9 mouse cellular contexts compared by ENCODE assay signal in the genomic region with DNA sequence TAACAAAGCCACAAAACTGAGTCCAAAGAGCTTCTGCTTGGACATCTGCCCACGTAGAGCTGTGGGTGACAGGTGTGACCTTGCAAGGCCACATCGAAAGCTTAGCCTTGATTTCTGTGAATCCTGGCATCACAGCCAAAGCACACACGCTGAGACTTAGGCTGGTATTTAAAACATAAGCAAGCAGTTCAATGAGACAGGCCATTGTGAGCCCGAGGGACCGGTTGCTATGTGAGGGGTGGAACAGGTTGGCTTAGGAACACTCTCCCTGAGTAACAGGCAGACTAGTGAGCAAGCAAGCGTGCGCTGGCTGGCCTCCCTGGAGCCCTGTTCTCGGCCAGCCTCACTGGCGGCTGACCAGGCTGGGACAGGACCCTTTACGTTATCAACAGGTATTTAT. TPM values are rescaled to one million over a fixed set of nuclear protein-coding genes. Genes with fewer than 3 reads are reported as not detected.
DNase-seq lines count a peak whose midpoint lies in the region; ATAC-seq and TF ChIP-seq lines count a peak whose summit lies in the region.
"Had no signal": no experiment of that assay in that cellular context is flagged by ENCODE, and none has a peak within 500 bp of the region (broad histone marks: within the 10 kb centered on the region; RNA-seq: fewer than 3 reads in every experiment).

No protein-coding gene starts in this region.

- no peaks in the 10 kb centered on the region for H3K9me3 ChIP-seq in hindbrain, embryonic 10.5 days
- H3K9me3 ChIP-seq in hindbrain, embryonic 12.5 days (replicated peaks): no peaks in the 10 kb centered on the region
- H3K9me3 ChIP-seq in embryonic facial prominence, embryonic 13.5 days: no peaks in the 10 kb centered on the region
- H3K9me3 ChIP-seq in heart, postnatal 0 days (replicated peaks; ENCODE audit: control insufficient read depth, low read length): no peaks in the 10 kb centered on the region
- H3K9me3 ChIP-seq: megakaryocyte, embryonic 14.5 days had no signal

- H3K4me1 ChIP-seq in hindbrain, embryonic 10.5 days (replicated peaks): peaks cover 93% of the 10 kb centered on the region
- H3K4me1 ChIP-seq in hindbrain, embryonic 12.5 days: peaks cover 66% of the 10 kb centered on the region
- peaks cover 71% of the 10 kb centered on the region for H3K4me1 ChIP-seq in embryonic facial prominence, embryonic 13.5 days
- peaks cover 66% of the 10 kb centered on the region for H3K4me1 ChIP-seq in heart, postnatal 0 days (ENCODE audit: control insufficient read depth, insufficient read depth)

- WGBS in hindbrain, embryonic 10.5 days: 72% methylated on average over 10 of the region's 10 CpGs
- 69% methylated on average over 10 of the region's 10 CpGs for WGBS in hindbrain, embryonic 12.5 days
- 66% methylated on average over 10 of the region's 10 CpGs for WGBS in embryonic facial prominence, embryonic 13.5 days
- WGBS in heart, postnatal 0 days: 36% methylated on average over 10 of the region's 10 CpGs

- H3K4me3 ChIP-seq in hindbrain, embryonic 10.5 days: no peak overlapping the region
- no peak overlapping the region for H3K4me3 ChIP-seq in hindbrain, embryonic 12.5 days
- H3K4me3 ChIP-seq in embryonic facial prominence, embryonic 13.5 days: no peak overlapping the region
- no peak overlapping the region for H3K4me3 ChIP-seq in heart, postnatal 0 days (ENCODE audit: low read depth, low read length)
- H3K4me3 ChIP-seq: megakaryocyte, embryonic 14.5 days had no signal

- TF ChIP-seq EP300 in heart, postnatal 0 days (IDR thresholded peaks at IDR 0.05; ENCODE audit: low read depth): no peak

- no peak for TF ChIP-seq CTCF in heart, postnatal 0 days (IDR thresholded peaks at IDR 0.05; ENCODE audit: low read depth)

- no peak for ATAC-seq in hindbrain, embryonic 12.5 days (ENCODE audit: low FRiP score)
- no peak for ATAC-seq in embryonic facial prominence, embryonic 13.5 days (ENCODE audit: insufficient number of reproducible peaks, insufficient read depth, low FRiP score, low TSS enrichment, low read depth)
- peak; percentile 14; the same call in 1 of the 2 replicates for ATAC-seq in heart, postnatal 0 days (ENCODE audit: insufficient read depth, low read depth)
- ATAC-seq in frontal cortex, adult (ENCODE audit: low TSS enrichment): no peak

- H3K4me2 ChIP-seq in hindbrain, embryonic 12.5 days (replicated peaks): no peak overlapping the region
- no peak overlapping the region for H3K4me2 ChIP-seq in embryonic facial prominence, embryonic 13.5 days
- H3K4me2 ChIP-seq in heart, postnatal 0 days (ENCODE audit: low read depth, low read length): no peak overlapping the region

- DNase-seq in hindbrain, embryonic 10.5 days (ENCODE audit: low spot score): no peak
- no peak for DNase-seq in heart, postnatal 0 days (ENCODE audit: low spot score)
- DNase-seq in kidney, postnatal 14 days: peak; percentile 62
- no peak for DNase-seq in embryo, embryonic 9.5 days (ENCODE audit: extremely low spot score)
- no peak for DNase-seq in thymus, postnatal 0 days (ENCODE audit: low spot score)

- 0 out of 2 replicates have a peak overlapping the region, but pooled peaks have one; percentile 6 for H3K27ac ChIP-seq in hindbrain, embryonic 10.5 days
- no peak overlapping the region for H3K27ac ChIP-seq in hindbrain, embryonic 12.5 days
- 0 out of 2 replicates have a peak overlapping the region, but pooled peaks have one; percentile 19 for H3K27ac ChIP-seq in embryonic facial prominence, embryonic 13.5 days
- peak overlapping the region; percentile 58; the same call in 1 of the 2 replicates for H3K27ac ChIP-seq in heart, postnatal 0 days (ENCODE audit: low read depth)

- no peaks in the 10 kb centered on the region; the same call in 1 of the 2 replicates for H3K36me3 ChIP-seq in hindbrain, embryonic 10.5 days
- H3K36me3 ChIP-seq in hindbrain, embryonic 12.5 days: no peaks in the 10 kb centered on the region
- H3K36me3 ChIP-seq in embryonic facial prominence, embryonic 13.5 days: no peaks in the 10 kb centered on the region
- no peaks in the 10 kb centered on the region for H3K36me3 ChIP-seq in heart, postnatal 0 days (replicated peaks; ENCODE audit: control insufficient read depth, insufficient read depth, low read length)

- no peaks in the 10 kb centered on the region for H3K27me3 ChIP-seq in hindbrain, embryonic 10.5 days (ENCODE audit: insufficient read depth, poor library complexity, severe bottlenecking)
- H3K27me3 ChIP-seq in hindbrain, embryonic 12.5 days: no peaks in the 10 kb centered on the region
- no peaks in the 10 kb centered on the region for H3K27me3 ChIP-seq in embryonic facial prominence, embryonic 13.5 days
- no peaks in the 10 kb centered on the region for H3K27me3 ChIP-seq in heart, postnatal 0 days (ENCODE audit: control insufficient read depth, insufficient read depth, low read length)
- H3K27me3 ChIP-seq: megakaryocyte, embryonic 14.5 days had no signal

- H3K9ac ChIP-seq in hindbrain, embryonic 12.5 days: no peak overlapping the region
- no peak overlapping the region for H3K9ac ChIP-seq in embryonic facial prominence, embryonic 13.5 days
- no peak overlapping the region for H3K9ac ChIP-seq in heart, postnatal 0 days (replicated peaks; ENCODE audit: low read depth, low read length)

RNA-seq across cellular contexts. Expression of a gene that starts 58.5 kb away (rescaled TPM):
- polyA plus RNA-seq in hindbrain, embryonic 10.5 days (2016; fragmentation: Nextera tagmentation; extraction: Ambion mirVana): 1.1 and 2.8 TPM in 2 replicates
- polyA plus RNA-seq in hindbrain, embryonic 12.5 days (2016; fragmentation: Nextera tagmentation; extraction: Ambion mirVana): 1.9 and 2.6 TPM in 2 replicates
- 1.9 and 2.1 TPM in 2 replicates for polyA plus RNA-seq in embryonic facial prominence, embryonic 13.5 days (2015; fragmentation: Nextera tagmentation; extraction: Ambion mirVana)
- 0.15 TPM in 1 of 2 replicates, not detected in the other for total RNA-seq in heart, postnatal 0 days (2014; rRNA removed; ENCODE audit: low replicate concordance)
- 0.15 and 0.25 TPM in 2 replicates for polyA plus RNA-seq in heart, postnatal 0 days (2015; fragmentation: Nextera tagmentation; extraction: Ambion mirVana)
- 1.3 and 2.0 TPM in 2 replicates for polyA plus RNA-seq in thymus, postnatal 0 days (2015; fragmentation: Nextera tagmentation; extraction: Ambion mirVana)
